Mouse (Mus musculus) regulatory T cell (primary cell): ENCODE data around the gene Myom3.

Experiments used
- in situ Hi-C: fragments of 300-600 bp; cut with MboI, MseI; formaldehyde crosslinking; loops from one replicate; pipeline ENCODE4 v1.15.1; 2025; ENCODE audit warnings: high pct_unique_total_duplicates

Gene Myom3

DNA sequence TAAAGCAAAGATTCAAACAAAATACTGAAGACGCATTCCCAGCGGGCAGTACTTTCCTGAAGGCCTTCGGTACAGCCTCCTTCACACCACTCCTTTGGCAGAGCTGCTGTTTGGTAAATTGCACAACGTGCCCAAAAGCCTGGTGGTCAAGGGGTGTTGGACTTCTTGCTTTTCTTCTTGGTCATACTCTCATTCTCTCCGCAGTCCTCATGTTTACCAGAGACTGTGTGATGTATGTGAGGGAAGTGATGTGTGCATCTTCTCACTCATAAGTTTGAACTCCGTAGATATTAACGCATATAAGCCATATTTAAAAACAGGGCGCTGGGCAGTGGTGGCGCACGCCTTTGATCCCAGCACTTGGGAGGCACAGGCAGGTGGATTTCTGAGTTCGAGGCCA lies 95.1 kb downstream of the Myom3 start:
- in situ Hi-C loops, result loop anchor here (10.0 kb wide), 1 partner anchor 440 kb away; no protein-coding TSS in a partner anchor

- in situ Hi-C loops, result loop anchor here (10.0 kb wide), 1 partner anchor 440 kb away; no protein-coding TSS in a partner anchor
Observed at GRCm38 (mm10) chr4:135855080-135855479, 95.6 kb downstream of the Myom3 start.

GRCm38 (mm10) chr4:135855536-135856222 lies 96.2 kb downstream of the Myom3 start, which contains the start of gene Srsf10:
Srsf10 (plus strand) TSS chr4:135855747.
- in situ Hi-C loops, result loop anchor here (10.0 kb wide), 1 partner anchor 441 kb away; no protein-coding TSS in a partner anchor

GRCm38 (mm10) chr4:135856223-135857091 lies 96.9 kb downstream of the Myom3 start:
- in situ Hi-C loops, result loop anchor here (10.0 kb wide), 1 partner anchor 442 kb away; no protein-coding TSS in a partner anchor

DNA sequence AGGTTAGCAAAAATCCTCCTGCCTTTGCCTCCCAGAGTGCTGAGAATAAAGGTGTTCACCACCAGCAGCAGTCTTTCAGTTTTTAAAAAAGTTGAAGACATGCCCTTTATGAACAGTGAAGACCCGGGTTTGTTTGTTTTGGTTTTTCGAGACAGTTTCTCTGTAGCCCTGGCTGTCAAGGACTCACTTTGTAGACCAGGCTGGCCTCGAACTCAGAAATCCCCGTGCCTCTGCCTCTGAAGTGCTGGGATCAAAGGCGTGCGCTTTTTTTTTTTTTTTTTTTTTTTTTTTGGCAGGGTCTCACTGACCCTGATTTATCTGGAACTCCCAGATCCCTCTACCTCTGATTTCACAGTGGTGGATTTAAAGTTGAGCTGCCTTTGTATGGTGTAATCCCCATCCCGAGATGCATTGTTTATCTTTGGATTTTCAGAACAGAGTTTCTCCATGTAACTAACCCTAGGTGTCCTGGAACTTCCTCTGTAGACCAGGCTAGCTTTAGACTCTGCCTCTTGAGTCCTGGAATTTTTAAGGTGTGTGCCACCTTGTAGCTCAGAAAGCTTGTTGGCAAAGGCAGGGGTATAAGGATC lies 98.2 kb downstream of the Myom3 start:
- in situ Hi-C loops, result loop anchor here (10.0 kb wide), 1 partner anchor 443 kb away; no protein-coding TSS in a partner anchor
